ENCODE assay signal across 29 mouse cellular contexts in genomic region chr8:69794096-69794495, GRCm38 (mm10). TPM values are rescaled to one million over a fixed set of nuclear protein-coding genes. Genes with fewer than 3 reads are reported as not detected.
DNase-seq lines count a peak whose midpoint lies in the region; ATAC-seq lines count a peak whose summit lies in the region.
"Had no signal": no experiment of that assay in that cellular context is flagged by ENCODE, and none has a peak within 500 bp of the region (broad histone marks: within the 10 kb centered on the region; RNA-seq: fewer than 3 reads in every experiment).

No protein-coding gene starts in this region.

- H3K4me2 ChIP-seq in liver, embryonic 12.5 days: no peak overlapping the region
- H3K4me2 ChIP-seq: forebrain, embryonic 13.5 days; limb, embryonic 12.5 days; lung, embryonic 14.5 days; midbrain, embryonic 11.5 days had no signal

- ATAC-seq in liver, embryonic 12.5 days: no peak
- ATAC-seq: CD4-positive, CD25-positive, alpha-beta regulatory T cell, adult 4 months; forebrain, embryonic 13.5 days; intestine, embryonic 16.5 days; midbrain, embryonic 16.5 days had no signal

- H3K9me3 ChIP-seq in liver, embryonic 12.5 days (replicated peaks): no peaks in the 10 kb centered on the region
- H3K9me3 ChIP-seq: forebrain, embryonic 13.5 days; limb, embryonic 12.5 days had no signal

- peak; percentile 2 for DNase-seq in kidney, postnatal 10 days
- no peak for DNase-seq in kidney, postnatal 36 days
- DNase-seq in liver: no peak
- DNase-seq in thymus, postnatal 14 days: peak; percentile 2
- no peak for DNase-seq in thymus, postnatal 36 days
- DNase-seq: adrenal gland, postnatal 14 days; cerebellum, adult 11 months; cerebellum, adult 9-10 months; cerebellum, postnatal 36 days; gastrocnemius, postnatal 10 days; heart, postnatal 14 days; kidney, adult 9 months; layer of hippocampus, postnatal 36 days; lung, embryonic 14.5 days; lung, postnatal 14 days; right cerebral cortex, postnatal 4 days had no signal

- peaks cover 33% of the 10 kb centered on the region for H3K4me1 ChIP-seq in liver, embryonic 12.5 days

- 79% methylated on average over 3 of the region's 3 CpGs for WGBS in liver, embryonic 12.5 days (ENCODE audit: insufficient replicate concordance)

- H3K27ac ChIP-seq in liver, embryonic 12.5 days: no peak overlapping the region
- H3K27ac ChIP-seq: forebrain, embryonic 13.5 days; layer of hippocampus, adult 2 months; limb, embryonic 12.5 days; liver, embryonic 14.5 days had no signal

- H3K27me3 ChIP-seq in liver, embryonic 12.5 days (replicated peaks): no peaks in the 10 kb centered on the region
- H3K27me3 ChIP-seq: forebrain, embryonic 13.5 days; limb, embryonic 12.5 days had no signal

- H3K9ac ChIP-seq in liver, embryonic 12.5 days: 0 out of 2 replicates have a peak overlapping the region, but pooled peaks have one; percentile 5
- H3K9ac ChIP-seq: forebrain, embryonic 13.5 days; limb, embryonic 12.5 days; liver, embryonic 14.5 days; lung, embryonic 14.5 days had no signal

- H3K4me3 ChIP-seq in liver, embryonic 12.5 days: no peak overlapping the region
- H3K4me3 ChIP-seq: forebrain, embryonic 13.5 days; layer of hippocampus, adult 2 months; limb, embryonic 12.5 days had no signal

- peaks cover 64% of the 10 kb centered on the region for H3K36me3 ChIP-seq in liver, embryonic 12.5 days

RNA-seq across cellular contexts. Expression of gene Zfp866, which starts 3.1 kb away (rescaled TPM):
- 10.9 and 12.3 TPM in 2 replicates for polyA plus RNA-seq in liver, embryonic 12.5 days (2016; fragmentation: Nextera tagmentation; extraction: Ambion mirVana)

RNA-seq across cellular contexts. Expression of gene Atp13a1, which starts 3.1 kb away (rescaled TPM):
- 32.8 and 33.9 TPM in 2 replicates for polyA plus RNA-seq in liver, embryonic 12.5 days (2016; fragmentation: Nextera tagmentation; extraction: Ambion mirVana)

RNA-seq across cellular contexts. Expression of gene Gmip, which starts 14.4 kb away (rescaled TPM):
- 5.4 and 6.6 TPM in 2 replicates for polyA plus RNA-seq in liver, embryonic 12.5 days (2016; fragmentation: Nextera tagmentation; extraction: Ambion mirVana)

RNA-seq across cellular contexts. Expression of gene Gm20422, which starts 19.4 kb away (rescaled TPM):
- 0.32 TPM in 1 of 2 replicates, not detected in the other for polyA plus RNA-seq in liver, embryonic 12.5 days (2016; fragmentation: Nextera tagmentation; extraction: Ambion mirVana)
- polyA plus RNA-seq: embryonic facial prominence, embryonic 11.5 days; gonadal fat pad, adult 2 months; heart, embryonic 14.5 days; intestine, embryonic 16.5 days; limb, embryonic 12.5 days; testis, adult 2 months had no signal

RNA-seq across cellular contexts. Expression of gene Lpar2, which starts 28.1 kb away (rescaled TPM):
- 0.12 and 0.20 TPM in 2 replicates for polyA plus RNA-seq in liver, embryonic 12.5 days (2016; fragmentation: Nextera tagmentation; extraction: Ambion mirVana)

Comparison
In these comparisons a context has a peak if more than half of its experiments do, and no peak if none do; other contexts are left out.
1. DNase-seq: peak in kidney, postnatal 10 days (single experiment) and thymus, postnatal 14 days (single experiment); none in kidney, postnatal 36 days (0 of 2), liver (single experiment) and thymus, postnatal 36 days (0 of 2).